ENCODE assay signal across 28 mouse cellular contexts in the genomic region with DNA sequence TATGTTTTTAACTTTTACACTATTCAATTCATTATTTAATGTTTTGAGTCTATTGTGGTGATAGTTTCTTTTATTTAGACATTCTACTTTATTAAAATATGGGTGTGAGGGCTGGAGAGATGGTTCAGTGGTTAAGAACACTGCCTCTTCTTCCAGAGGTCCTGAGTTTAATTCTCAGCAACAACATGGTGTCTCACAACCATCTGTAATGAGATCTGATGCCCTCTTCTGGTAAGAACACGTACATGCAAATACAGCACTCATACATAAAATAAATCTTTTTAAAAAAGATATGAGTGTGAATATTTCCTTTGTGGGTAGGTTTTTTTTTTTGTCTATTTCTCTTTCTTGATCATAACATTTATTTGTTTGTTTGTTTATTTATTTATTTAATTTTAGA. TPM values are rescaled to one million over a fixed set of nuclear protein-coding genes. Genes with fewer than 3 reads are reported as not detected.
A peak's percentile ranks its signal among the peaks of the same experiment; 100 is the strongest.
DNase-seq lines count a peak whose midpoint lies in the region; ATAC-seq and TF ChIP-seq lines count a peak whose summit lies in the region.
"Had no signal": no experiment of that assay in that cellular context is flagged by ENCODE, and none has a peak within 500 bp of the region (broad histone marks: within the 10 kb centered on the region; RNA-seq: fewer than 3 reads in every experiment).

No protein-coding gene starts in this region.

- H3K9me3 ChIP-seq in kidney, postnatal 0 days (replicated peaks; ENCODE audit: low read length), result no peaks in the 10 kb centered on the region
- no peaks in the 10 kb centered on the region for H3K9me3 ChIP-seq in midbrain, embryonic 11.5 days (ENCODE audit: control insufficient read depth, low read length)
- no peaks in the 10 kb centered on the region for H3K9me3 ChIP-seq in midbrain, embryonic 16.5 days (replicated peaks; ENCODE audit: control insufficient read depth, low read length, poor library complexity, severe bottlenecking)
- H3K9me3 ChIP-seq in E14TG2a.4 (ENCODE audit: low read length), result no peaks in the 10 kb centered on the region
- H3K9me3 ChIP-seq: hindbrain, embryonic 13.5 days; liver, embryonic 15.5 days had no signal

- TF ChIP-seq CTCF in kidney, postnatal 0 days (IDR thresholded peaks at IDR 0.05; ENCODE audit: low read depth), result peak; percentile 32; the same call in 1 of the 2 replicates
- peak; percentile 34 for TF ChIP-seq CTCF in E14TG2a.4 (conservative IDR thresholded peaks at IDR 0.05; ENCODE audit: low read length)

- no peak for DNase-seq in kidney, postnatal 0 days (ENCODE audit: low spot score)
- DNase-seq in kidney, adult 8-10 months, result no peak
- DNase-seq in midbrain, embryonic 11.5 days (ENCODE audit: low spot score, missing footprints), result peak; percentile 39
- no peak for DNase-seq in left cerebral cortex, postnatal 10 days (ENCODE audit: extremely low spot score in 1 of 2, low spot score in 2 of 2)
- DNase-seq: adrenal gland, postnatal 25 days; cerebellum, adult 18-20 months; cerebellum, postnatal 14 days; gastrocnemius, postnatal 10 days; heart, postnatal 36 days; kidney, adult 18-20 months; kidney, postnatal 4 days; lung, postnatal 10 days had no signal

- no peaks in the 10 kb centered on the region for H3K36me3 ChIP-seq in kidney, postnatal 0 days (ENCODE audit: insufficient read depth, low read length)
- no peaks in the 10 kb centered on the region for H3K36me3 ChIP-seq in midbrain, embryonic 11.5 days (ENCODE audit: control insufficient read depth, insufficient read depth, low read length)
- H3K36me3 ChIP-seq in midbrain, embryonic 16.5 days (ENCODE audit: control insufficient read depth, insufficient read depth, low read length), result no peaks in the 10 kb centered on the region
- H3K36me3 ChIP-seq in E14TG2a.4 (ENCODE audit: insufficient read depth, low read length), result no peaks in the 10 kb centered on the region
- H3K36me3 ChIP-seq: hindbrain, embryonic 13.5 days; liver, embryonic 15.5 days had no signal

- intact Hi-C loops in left cerebral cortex, postnatal 10 days (cut with DNase I), result no loop called here

- WGBS in kidney, postnatal 0 days, result 31% methylated on average over 1 of the region's 1 CpGs
- 35% methylated on average over 1 of the region's 1 CpGs for WGBS in midbrain, embryonic 11.5 days
- 42% methylated on average over 1 of the region's 1 CpGs for WGBS in midbrain, embryonic 16.5 days

- H3K4me1 ChIP-seq in kidney, postnatal 0 days (replicated peaks; ENCODE audit: insufficient read depth, low read length), result no peaks in the 10 kb centered on the region
- no peaks in the 10 kb centered on the region for H3K4me1 ChIP-seq in midbrain, embryonic 11.5 days (ENCODE audit: control insufficient read depth, insufficient read depth, low read length)
- no peaks in the 10 kb centered on the region for H3K4me1 ChIP-seq in midbrain, embryonic 16.5 days (ENCODE audit: control insufficient read depth, insufficient read depth, low read length)
- H3K4me1 ChIP-seq in E14TG2a.4 (replicated peaks; ENCODE audit: low read depth, low read length), result peaks cover 8% of the 10 kb centered on the region
- H3K4me1 ChIP-seq: hindbrain, embryonic 13.5 days; liver, embryonic 15.5 days had no signal

- H3K27me3 ChIP-seq in kidney, postnatal 0 days (ENCODE audit: insufficient read depth, low read length), result no peaks in the 10 kb centered on the region
- no peaks in the 10 kb centered on the region for H3K27me3 ChIP-seq in midbrain, embryonic 11.5 days (ENCODE audit: control insufficient read depth, insufficient read depth, low read length)
- H3K27me3 ChIP-seq in midbrain, embryonic 16.5 days (ENCODE audit: control insufficient read depth, insufficient read depth, low read depth, low read length), result no peaks in the 10 kb centered on the region
- H3K27me3 ChIP-seq in E14TG2a.4 (ENCODE audit: insufficient read depth, low read length), result peaks cover 13% of the 10 kb centered on the region
- H3K27me3 ChIP-seq: hindbrain, embryonic 13.5 days; liver, embryonic 15.5 days had no signal

- no peak overlapping the region for H3K27ac ChIP-seq in kidney, postnatal 0 days
- H3K27ac ChIP-seq in midbrain, embryonic 11.5 days (ENCODE audit: low read depth, low read length), result no peak overlapping the region
- H3K27ac ChIP-seq in midbrain, embryonic 16.5 days (ENCODE audit: low read length), result no peak overlapping the region
- H3K27ac ChIP-seq: hindbrain, embryonic 13.5 days; liver, embryonic 15.5 days had no signal

- H3K4me2 ChIP-seq in kidney, postnatal 0 days (ENCODE audit: low read length), result no peak overlapping the region
- no peak overlapping the region for H3K4me2 ChIP-seq in midbrain, embryonic 11.5 days
- H3K4me2 ChIP-seq in midbrain, embryonic 16.5 days (ENCODE audit: low read length), result no peak overlapping the region
- H3K4me2 ChIP-seq: heart, embryonic 11.5 days; hindbrain, embryonic 13.5 days; liver, embryonic 15.5 days had no signal

- no peak overlapping the region for H3K4me3 ChIP-seq in kidney, postnatal 0 days (replicated peaks; ENCODE audit: low read depth, low read length)
- H3K4me3 ChIP-seq in midbrain, embryonic 11.5 days (ENCODE audit: low read depth, low read length), result no peak overlapping the region
- H3K4me3 ChIP-seq in midbrain, embryonic 16.5 days (ENCODE audit: low read depth, low read length), result no peak overlapping the region
- no peak overlapping the region for H3K4me3 ChIP-seq in E14TG2a.4 (replicated peaks; ENCODE audit: low read length)
- H3K4me3 ChIP-seq: erythroblast, embryonic 14.5 days; hindbrain, embryonic 13.5 days; liver, embryonic 15.5 days had no signal

- H3K9ac ChIP-seq in kidney, postnatal 0 days (ENCODE audit: low read depth, low read length), result no peak overlapping the region
- H3K9ac ChIP-seq in midbrain, embryonic 11.5 days (ENCODE audit: low read length), result no peak overlapping the region
- H3K9ac ChIP-seq in midbrain, embryonic 16.5 days (ENCODE audit: low read depth, low read length), result no peak overlapping the region
- H3K9ac ChIP-seq: hindbrain, embryonic 13.5 days; liver, embryonic 15.5 days had no signal

- no peak for ATAC-seq in kidney, postnatal 0 days (replicated peaks; ENCODE audit: low FRiP score, low read depth)
- no peak for ATAC-seq in midbrain, embryonic 11.5 days (ENCODE audit: low FRiP score)
- ATAC-seq in midbrain, embryonic 16.5 days, result no peak
- ATAC-seq: forebrain, embryonic 16.5 days had no signal

RNA-seq across cellular contexts. Expression of a gene that starts 23.0 kb away (rescaled TPM):
- polyA plus RNA-seq in kidney, postnatal 0 days (2015; fragmentation: Nextera tagmentation; extraction: Ambion mirVana), result 0.26 and 0.41 TPM in 2 replicates
- 0.33 and 0.39 TPM in 2 replicates for polyA plus RNA-seq in midbrain, embryonic 11.5 days (2014; fragmentation: Nextera tagmentation; extraction: Ambion mirVana)
- 0.33 and 0.50 TPM in 2 replicates for polyA plus RNA-seq in midbrain, embryonic 16.5 days (2015; fragmentation: Nextera tagmentation; extraction: Ambion mirVana)
- total RNA-seq in left cerebral cortex, postnatal 10 days (2021), result under 1 TPM in 1 of 2 experiments, not detected in 1; 0.34 TPM
- total RNA-seq: left cerebral cortex, postnatal 14 days had no signal
- polyA plus RNA-seq: erythroblast, embryonic 14.5 days had no signal

RNA-seq across cellular contexts. Expression of a gene that starts 23.1 kb away (rescaled TPM):
- polyA plus RNA-seq in kidney, postnatal 0 days (2015; fragmentation: Nextera tagmentation; extraction: Ambion mirVana), result 21.2 and 22.0 TPM in 2 replicates
- 8.4 TPM in 2 replicates for polyA plus RNA-seq in midbrain, embryonic 11.5 days (2014; fragmentation: Nextera tagmentation; extraction: Ambion mirVana)
- 12.7 and 13.9 TPM in 2 replicates for polyA plus RNA-seq in midbrain, embryonic 16.5 days (2015; fragmentation: Nextera tagmentation; extraction: Ambion mirVana)
- total RNA-seq in left cerebral cortex, postnatal 10 days (2021), result 1 to 10 TPM; 9.0 to 9.8 TPM
- polyA plus RNA-seq: erythroblast, embryonic 14.5 days had no signal

RNA-seq across cellular contexts. Expression of a gene that starts 27.6 kb away (rescaled TPM):
- 0.09 TPM in 1 of 2 replicates, not detected in the other for polyA plus RNA-seq in kidney, postnatal 0 days (2015; fragmentation: Nextera tagmentation; extraction: Ambion mirVana)
- polyA plus RNA-seq in midbrain, embryonic 11.5 days (2014; fragmentation: Nextera tagmentation; extraction: Ambion mirVana), result not detected in 2 replicates
- polyA plus RNA-seq in midbrain, embryonic 16.5 days (2015; fragmentation: Nextera tagmentation; extraction: Ambion mirVana), result 0.16 and 0.29 TPM in 2 replicates
- 1 to 10 TPM in 1 of 2 experiments, under 1 TPM in 1; 0.36 to 1.1 TPM for total RNA-seq in left cerebral cortex, postnatal 10 days (2021)
- total RNA-seq: adrenal gland, adult 18-20 months; adrenal gland, postnatal 25 days; gastrocnemius, postnatal 10 days; heart, postnatal 36 days had no signal
- polyA plus RNA-seq: brain, embryonic 14.5 days; forebrain, embryonic 16.5 days; heart, embryonic 11.5 days; heart, embryonic 16.5 days; hindbrain, embryonic 13.5 days; kidney, embryonic 16.5 days; limb, embryonic 11.5 days; liver, adult 2 months; liver, embryonic 15.5 days; neural tube, embryonic 14.5 days had no signal

RNA-seq across cellular contexts. Expression of a gene that starts 33.3 kb away (rescaled TPM):
- polyA plus RNA-seq in kidney, postnatal 0 days (2015; fragmentation: Nextera tagmentation; extraction: Ambion mirVana), result 0.19 and 0.61 TPM in 2 replicates
- polyA plus RNA-seq in midbrain, embryonic 11.5 days (2014; fragmentation: Nextera tagmentation; extraction: Ambion mirVana), result not detected in 2 replicates
- polyA plus RNA-seq in midbrain, embryonic 16.5 days (2015; fragmentation: Nextera tagmentation; extraction: Ambion mirVana), result 0.22 and 0.24 TPM in 2 replicates
- total RNA-seq in left cerebral cortex, postnatal 10 days (2021), result not detected
- total RNA-seq: left cerebral cortex, postnatal 14 days had no signal
- polyA plus RNA-seq: cortical plate, adult 2 months; erythroblast, embryonic 14.5 days; forebrain, embryonic 16.5 days; heart, embryonic 11.5 days; heart, embryonic 16.5 days; limb, embryonic 11.5 days; liver, adult 2 months; liver, embryonic 15.5 days had no signal

RNA-seq across cellular contexts. Expression of a gene that starts 44.5 kb away (rescaled TPM):
- 0.45 and 0.48 TPM in 2 replicates for polyA plus RNA-seq in kidney, postnatal 0 days (2015; fragmentation: Nextera tagmentation; extraction: Ambion mirVana)
- polyA plus RNA-seq in midbrain, embryonic 11.5 days (2014; fragmentation: Nextera tagmentation; extraction: Ambion mirVana), result 0.40 TPM in 2 replicates
- 0.97 and 1.4 TPM in 2 replicates for polyA plus RNA-seq in midbrain, embryonic 16.5 days (2015; fragmentation: Nextera tagmentation; extraction: Ambion mirVana)
- 1 to 10 TPM; 1.4 to 2.6 TPM for total RNA-seq in left cerebral cortex, postnatal 10 days (2021)
- polyA plus RNA-seq: erythroblast, embryonic 14.5 days; liver, embryonic 15.5 days had no signal
